Mouse (Mus musculus): ENCODE measurements around the gene Rbm6. TPM values are rescaled to one million over a fixed set of nuclear protein-coding genes. Genes with fewer than 3 reads are reported as not detected.

Rbm6 gene
- polyA plus RNA-seq, 1 experiment from 2014 or later, result 71.2 TPM

DNA sequence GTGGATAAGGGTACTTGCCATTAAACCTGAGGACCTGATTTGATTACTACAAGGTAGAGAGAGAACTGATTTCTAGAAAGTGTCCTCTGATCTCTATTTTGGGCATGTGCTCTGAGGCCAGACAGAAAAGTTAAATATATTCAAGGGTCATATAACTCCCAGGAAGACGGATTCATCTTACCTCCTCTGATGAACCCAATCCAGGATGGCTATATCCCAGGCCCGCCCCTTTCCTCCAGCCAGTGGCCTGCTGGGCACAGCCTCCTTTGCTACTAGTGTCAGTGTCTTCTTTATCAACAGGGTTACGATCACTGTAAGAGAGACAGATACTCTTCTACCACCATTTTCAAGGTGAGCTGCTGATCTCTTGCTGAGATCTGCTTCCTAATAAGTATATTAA, 98.6 kb downstream of the Rbm6 start:
- 95% methylated on average over 3 of the region's 3 CpGs for WGBS
- peaks cover 1% of the 10 kb centered on the region for H3K4me1 ChIP-seq (ENCODE audit: control insufficient read depth, insufficient read depth, low read length)
- H3K9ac ChIP-seq (ENCODE audit: low read length), result no peak overlapping the region
- no peak overlapping the region for H3K4me2 ChIP-seq (ENCODE audit: low read depth, low read length)
- H3K36me3 ChIP-seq (ENCODE audit: control insufficient read depth, insufficient read depth, low read length), result peaks cover 4% of the 10 kb centered on the region
- no peak overlapping the region for H3K4me3 ChIP-seq (replicated peaks; ENCODE audit: low read length)
- H3K9me3 ChIP-seq (replicated peaks; ENCODE audit: control insufficient read depth, low read length), result no peaks in the 10 kb centered on the region
- ATAC-seq (ENCODE audit: insufficient read depth, low FRiP score), result no peak
- no peak overlapping the region for H3K27ac ChIP-seq (ENCODE audit: low read length)
- no peaks in the 10 kb centered on the region for H3K27me3 ChIP-seq (ENCODE audit: control insufficient read depth, insufficient read depth, low read length)

GRCm38 (mm10) chr9:107771782-107772181, 101.3 kb downstream of the Rbm6 start:
- 65% methylated on average over 2 of the region's 2 CpGs for WGBS
- Histone ChIP-seq H3K27ac (ENCODE audit: low read length) (no peak overlapping the region), H3K9ac (ENCODE audit: low read length) (no peak overlapping the region), H3K9me3 (replicated peaks; ENCODE audit: control insufficient read depth, low read length) (no peaks in the 10 kb centered on the region), H3K36me3 (ENCODE audit: control insufficient read depth, insufficient read depth, low read length) (peaks cover 12% of the 10 kb centered on the region), H3K4me1 (ENCODE audit: control insufficient read depth, insufficient read depth, low read length) (peaks cover 8% of the 10 kb centered on the region), H3K4me3 (replicated peaks; ENCODE audit: low read length) (no peak overlapping the region), H3K27me3 (ENCODE audit: control insufficient read depth, insufficient read depth, low read length) (no peaks in the 10 kb centered on the region), H3K4me2 (ENCODE audit: low read depth, low read length) (no peak overlapping the region)
- ATAC-seq (ENCODE audit: insufficient read depth, low FRiP score), result no peak

GRCm38 (mm10) chr9:107770374-107771290, 102.4 kb downstream of the Rbm6 start, which contains the start of gene Rbm5:
Rbm5 (minus strand) TSS chr9:107770996.
- Histone ChIP-seq H3K27ac (ENCODE audit: low read length) (peak within 1 kb of the TSS; percentile 91), H3K4me1 (ENCODE audit: control insufficient read depth, insufficient read depth, low read length) (peaks cover 8% of the 10 kb centered on the region), H3K4me3 (replicated peaks; ENCODE audit: low read length) (peak within 1 kb of the TSS; percentile 100), H3K36me3 (ENCODE audit: control insufficient read depth, insufficient read depth, low read length) (peaks cover 15% of the 10 kb centered on the region), H3K27me3 (ENCODE audit: control insufficient read depth, insufficient read depth, low read length) (no peaks in the 10 kb centered on the region), H3K9ac (ENCODE audit: low read length) (peak within 1 kb of the TSS; percentile 99), H3K9me3 (replicated peaks; ENCODE audit: control insufficient read depth, low read length) (no peaks in the 10 kb centered on the region), H3K4me2 (ENCODE audit: low read depth, low read length) (peak within 1 kb of the TSS; percentile 76)
- WGBS, result under 1% methylated on average over 60 of the region's 60 CpGs
- ATAC-seq (ENCODE audit: insufficient read depth, low FRiP score), result peak; percentile 100

GRCm38 (mm10) chr9:107770037-107770373, 103.0 kb downstream of the Rbm6 start:
- peaks cover 8% of the 10 kb centered on the region for H3K4me1 ChIP-seq (ENCODE audit: control insufficient read depth, insufficient read depth, low read length)
- peak overlapping the region; percentile 91; the same call in 1 of the 2 replicates for H3K27ac ChIP-seq (ENCODE audit: low read length)
- no peaks in the 10 kb centered on the region for H3K9me3 ChIP-seq (replicated peaks; ENCODE audit: control insufficient read depth, low read length)
- peak overlapping the region; percentile 99 for H3K9ac ChIP-seq (ENCODE audit: low read length)
- peak overlapping the region; percentile 76 for H3K4me2 ChIP-seq (ENCODE audit: low read depth, low read length)
- WGBS, result under 1% methylated on average over 9 of the region's 9 CpGs
- H3K36me3 ChIP-seq (ENCODE audit: control insufficient read depth, insufficient read depth, low read length), result peaks cover 19% of the 10 kb centered on the region
- H3K4me3 ChIP-seq (replicated peaks; ENCODE audit: low read length), result peak overlapping the region; percentile 100
- no peak for ATAC-seq (ENCODE audit: insufficient read depth, low FRiP score)
- no peaks in the 10 kb centered on the region for H3K27me3 ChIP-seq (ENCODE audit: control insufficient read depth, insufficient read depth, low read length)

DNA sequence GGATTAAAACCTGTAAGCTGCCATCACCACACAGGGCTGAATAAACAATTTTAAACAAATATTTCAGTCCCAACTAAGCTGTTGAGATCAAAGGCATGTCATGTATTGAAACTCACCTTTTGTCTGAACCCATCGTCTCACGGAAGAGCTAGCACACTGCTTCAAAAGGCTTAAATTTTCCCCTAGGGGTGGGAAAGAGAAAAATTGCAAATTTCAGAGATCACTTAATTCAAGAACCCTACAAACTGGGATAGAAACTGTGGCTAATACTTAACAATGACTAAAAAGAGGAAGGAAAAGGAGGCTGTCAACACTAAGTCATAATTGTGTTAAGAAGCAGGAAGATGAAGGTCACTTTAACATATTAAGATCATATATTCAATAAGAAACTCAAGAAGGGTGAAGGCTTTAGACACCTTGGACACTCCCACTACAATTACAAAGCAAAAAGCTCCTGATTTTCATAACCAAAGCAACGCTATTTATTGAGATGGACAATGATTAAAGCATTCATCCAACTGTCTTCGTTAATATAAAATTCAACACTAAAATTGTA, 103.5 kb downstream of the Rbm6 start:
- Histone ChIP-seq H3K4me1 (ENCODE audit: control insufficient read depth, insufficient read depth, low read length) (peaks cover 8% of the 10 kb centered on the region), H3K36me3 (ENCODE audit: control insufficient read depth, insufficient read depth, low read length) (peaks cover 24% of the 10 kb centered on the region), H3K9me3 (replicated peaks; ENCODE audit: control insufficient read depth, low read length) (no peaks in the 10 kb centered on the region), H3K27ac (ENCODE audit: low read length) (no peak overlapping the region), H3K4me3 (replicated peaks; ENCODE audit: low read length) (peak overlapping the region; percentile 100), H3K27me3 (ENCODE audit: control insufficient read depth, insufficient read depth, low read length) (no peaks in the 10 kb centered on the region), H3K9ac (ENCODE audit: low read length) (peak overlapping the region; percentile 56), H3K4me2 (ENCODE audit: low read depth, low read length) (peak overlapping the region; percentile 76)
- WGBS, result 14% methylated on average over 4 of the region's 4 CpGs
- no peak for ATAC-seq (ENCODE audit: insufficient read depth, low FRiP score)

- H3K4me1 ChIP-seq (ENCODE audit: control insufficient read depth, insufficient read depth, low read length), result peaks cover 8% of the 10 kb centered on the region
- no peak for ATAC-seq (ENCODE audit: insufficient read depth, low FRiP score)
- no peak overlapping the region for H3K9ac ChIP-seq (ENCODE audit: low read length)
- no peaks in the 10 kb centered on the region for H3K9me3 ChIP-seq (replicated peaks; ENCODE audit: control insufficient read depth, low read length)
- 75% methylated on average over 5 of the region's 5 CpGs for WGBS
- peak overlapping the region; percentile 76 for H3K4me2 ChIP-seq (ENCODE audit: low read depth, low read length)
- H3K4me3 ChIP-seq (replicated peaks; ENCODE audit: low read length), result peak overlapping the region; percentile 100
- peaks cover 28% of the 10 kb centered on the region for H3K36me3 ChIP-seq (ENCODE audit: control insufficient read depth, insufficient read depth, low read length)
- no peaks in the 10 kb centered on the region for H3K27me3 ChIP-seq (ENCODE audit: control insufficient read depth, insufficient read depth, low read length)
- H3K27ac ChIP-seq (ENCODE audit: low read length), result no peak overlapping the region
Measured at GRCm38 (mm10) chr9:107768851-107769250, 104.2 kb downstream of the Rbm6 start.

DNA sequence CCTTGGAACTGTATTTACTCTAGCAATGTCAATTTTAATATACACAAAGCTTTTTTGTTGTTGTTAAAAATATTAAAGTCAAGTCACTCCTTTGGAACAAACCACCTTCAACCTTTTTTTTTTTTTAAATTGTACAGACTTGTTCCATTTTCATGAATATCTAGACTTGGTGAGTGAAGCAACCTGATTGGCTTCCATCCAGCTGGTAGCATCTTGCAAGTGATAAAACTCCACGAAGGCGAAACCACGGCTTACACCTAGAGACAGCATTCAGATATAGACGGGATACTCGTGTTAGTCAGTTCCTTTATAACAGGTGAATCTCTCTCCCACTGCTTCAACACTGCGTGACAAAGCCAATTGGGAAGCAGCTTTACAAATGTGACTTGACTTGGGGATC, 113.4 kb downstream of the Rbm6 start:
- Histone ChIP-seq H3K36me3 (ENCODE audit: control insufficient read depth, insufficient read depth, low read length) (peaks cover 43% of the 10 kb centered on the region), H3K9me3 (replicated peaks; ENCODE audit: control insufficient read depth, low read length) (no peaks in the 10 kb centered on the region), H3K9ac (ENCODE audit: low read length) (no peak overlapping the region), H3K27ac (ENCODE audit: low read length) (no peak overlapping the region), H3K4me1 (ENCODE audit: control insufficient read depth, insufficient read depth, low read length) (no peaks in the 10 kb centered on the region), H3K4me3 (replicated peaks; ENCODE audit: low read length) (no peak overlapping the region), H3K4me2 (ENCODE audit: low read depth, low read length) (no peak overlapping the region), H3K27me3 (ENCODE audit: control insufficient read depth, insufficient read depth, low read length) (no peaks in the 10 kb centered on the region)
- no peak for ATAC-seq (ENCODE audit: insufficient read depth, low FRiP score)
- WGBS, result 91% methylated on average over 6 of the region's 6 CpGs

DNA sequence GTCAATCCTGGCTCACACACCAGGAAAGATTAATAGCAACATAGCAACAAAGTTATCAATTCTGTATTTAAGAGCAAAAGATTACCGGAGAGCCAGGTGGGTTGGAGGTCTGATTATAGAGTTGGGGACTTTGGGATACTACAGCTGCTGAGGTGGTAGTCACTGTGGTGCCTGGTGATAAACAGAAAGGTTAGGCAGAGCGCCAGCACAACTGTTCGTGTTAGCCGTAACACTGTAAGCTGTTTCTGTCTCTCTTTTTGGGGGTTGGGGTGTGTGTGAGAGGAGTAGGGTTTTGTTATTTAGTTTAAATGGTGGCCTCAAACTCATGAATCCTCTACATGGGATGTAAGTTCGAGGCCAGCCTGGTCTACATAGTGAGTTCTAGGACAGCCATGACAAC, 122.7 kb downstream of the Rbm6 start:
- Histone ChIP-seq H3K27ac (ENCODE audit: low read length) (no peak overlapping the region), H3K4me1 (ENCODE audit: control insufficient read depth, insufficient read depth, low read length) (no peaks in the 10 kb centered on the region), H3K9me3 (replicated peaks; ENCODE audit: control insufficient read depth, low read length) (no peaks in the 10 kb centered on the region), H3K9ac (ENCODE audit: low read length) (no peak overlapping the region), H3K4me2 (ENCODE audit: low read depth, low read length) (no peak overlapping the region), H3K27me3 (ENCODE audit: control insufficient read depth, insufficient read depth, low read length) (no peaks in the 10 kb centered on the region), H3K36me3 (ENCODE audit: control insufficient read depth, insufficient read depth, low read length) (peaks cover 75% of the 10 kb centered on the region), H3K4me3 (replicated peaks; ENCODE audit: low read length) (no peak overlapping the region)
- no peak for ATAC-seq (ENCODE audit: insufficient read depth, low FRiP score)
- 89% methylated on average over 5 of the region's 5 CpGs for WGBS

DNA sequence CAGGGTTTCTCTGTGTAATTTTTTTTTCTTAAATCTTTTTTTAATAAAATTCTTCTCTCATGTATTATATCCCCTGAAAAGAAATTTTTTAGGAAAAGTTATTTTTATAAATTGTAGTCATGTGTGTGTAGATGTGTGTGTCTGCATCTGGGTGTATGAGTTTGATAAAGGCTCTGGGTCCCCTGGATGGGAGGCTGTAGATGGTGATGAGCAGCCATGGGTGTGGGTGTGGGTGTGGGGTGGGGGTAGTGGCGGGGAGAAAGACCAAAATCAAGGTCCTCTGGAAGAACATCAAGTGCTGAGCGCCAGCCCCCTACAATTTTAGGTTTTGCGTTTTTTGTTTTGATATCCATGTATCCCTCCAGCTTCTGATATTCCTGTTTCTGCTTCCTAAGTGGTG, 125.0 kb downstream of the Rbm6 start:
- no peaks in the 10 kb centered on the region for H3K4me1 ChIP-seq (ENCODE audit: control insufficient read depth, insufficient read depth, low read length)
- H3K27ac ChIP-seq (ENCODE audit: low read length), result no peak overlapping the region
- H3K4me3 ChIP-seq (replicated peaks; ENCODE audit: low read length), result no peak overlapping the region
- no peak overlapping the region for H3K9ac ChIP-seq (ENCODE audit: low read length)
- peaks cover 83% of the 10 kb centered on the region for H3K36me3 ChIP-seq (ENCODE audit: control insufficient read depth, insufficient read depth, low read length)
- 94% methylated on average over 3 of the region's 3 CpGs for WGBS
- no peak for ATAC-seq (ENCODE audit: insufficient read depth, low FRiP score)
- H3K4me2 ChIP-seq (ENCODE audit: low read depth, low read length), result no peak overlapping the region
- no peaks in the 10 kb centered on the region for H3K9me3 ChIP-seq (replicated peaks; ENCODE audit: control insufficient read depth, low read length)
- no peaks in the 10 kb centered on the region for H3K27me3 ChIP-seq (ENCODE audit: control insufficient read depth, insufficient read depth, low read length)

Measured in stomach, embryonic 16.5 days (tissue).